8 mouse cellular contexts compared by ENCODE assay signal in the genomic region with DNA sequence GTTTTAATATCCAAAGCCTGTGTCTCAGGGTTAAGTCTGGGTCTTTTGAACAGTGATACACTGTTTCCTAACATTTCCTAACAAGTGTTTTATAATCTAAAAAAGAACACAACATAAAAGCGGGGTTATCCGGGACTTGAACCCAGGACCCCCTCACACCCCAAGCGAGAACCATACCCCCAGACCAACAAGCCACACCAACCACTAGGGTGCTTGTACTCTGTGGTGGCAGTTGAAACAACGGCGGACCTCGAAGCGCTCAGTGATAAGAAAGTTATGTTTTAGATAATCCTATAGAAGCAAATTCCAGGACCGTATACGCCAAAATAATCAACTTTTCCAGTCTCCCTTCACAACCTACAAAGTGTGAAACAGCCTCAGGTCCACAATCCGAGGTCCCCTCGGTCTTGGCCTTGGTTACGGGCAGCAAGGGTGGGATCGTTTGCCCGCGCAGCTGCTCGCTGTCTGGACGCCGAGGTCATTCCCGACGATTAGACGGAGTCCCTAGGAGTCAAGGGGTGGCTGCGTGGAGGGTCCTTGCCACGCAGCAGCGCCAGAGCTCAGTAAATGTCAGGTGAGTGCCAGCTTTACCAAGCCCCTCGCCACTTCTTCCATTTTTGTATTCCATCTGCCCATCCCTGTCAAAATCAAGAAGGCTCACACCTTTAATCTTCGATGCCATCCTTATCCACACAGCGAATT. TPM values are rescaled to one million over a fixed set of nuclear protein-coding genes. Genes with fewer than 3 reads are reported as not detected.
DNase-seq lines count a peak whose midpoint lies in the region; ATAC-seq and TF ChIP-seq lines count a peak whose summit lies in the region.

No protein-coding gene starts in this region.

- WGBS in forebrain, postnatal 0 days = 4% methylated on average over 27 of the region's 27 CpGs
- 3% methylated on average over 27 of the region's 27 CpGs for WGBS in midbrain, embryonic 10.5 days

- no peak for TF ChIP-seq CTCF in ES-Bruce4 (IDR thresholded peaks at IDR 0.05; ENCODE audit: low read depth, low read length)
- no peak for TF ChIP-seq CTCF in forebrain, postnatal 0 days (IDR thresholded peaks at IDR 0.05; ENCODE audit: low read depth)

- H3K4me3 ChIP-seq in ES-Bruce4 (ENCODE audit: low read depth, low read length) = peak overlapping the region; percentile 58
- H3K4me3 ChIP-seq in forebrain, postnatal 0 days (ENCODE audit: low read depth, low read length) = peak overlapping the region; percentile 38
- H3K4me3 ChIP-seq in midbrain, embryonic 10.5 days = peak overlapping the region; percentile 51

- H3K27ac ChIP-seq in ES-Bruce4 (ENCODE audit: insufficient read depth, low read length) = no peak overlapping the region
- no peak overlapping the region for H3K27ac ChIP-seq in forebrain, postnatal 0 days (ENCODE audit: low read depth, low read length)
- no peak overlapping the region for H3K27ac ChIP-seq in midbrain, embryonic 10.5 days (replicated peaks)

- no peaks in the 10 kb centered on the region for H3K27me3 ChIP-seq in ES-Bruce4 (ENCODE audit: control insufficient read depth, insufficient read depth, low read length, poor library complexity, severe bottlenecking)
- H3K27me3 ChIP-seq in forebrain, postnatal 0 days (ENCODE audit: insufficient read depth, low read length) = peaks cover 35% of the 10 kb centered on the region
- peaks cover 65% of the 10 kb centered on the region for H3K27me3 ChIP-seq in midbrain, embryonic 10.5 days (ENCODE audit: low read depth, poor library complexity, severe bottlenecking)

- no peaks in the 10 kb centered on the region for H3K9me3 ChIP-seq in ES-Bruce4 (replicated peaks; ENCODE audit: control insufficient read depth, insufficient read depth, low read length, poor library complexity, severe bottlenecking)
- H3K9me3 ChIP-seq in forebrain, postnatal 0 days (ENCODE audit: low read length) = no peaks in the 10 kb centered on the region
- H3K9me3 ChIP-seq in midbrain, embryonic 10.5 days (replicated peaks) = no peaks in the 10 kb centered on the region

- H3K9ac ChIP-seq in ES-Bruce4 (ENCODE audit: low read depth, poor library complexity, severe bottlenecking) = peak overlapping the region; percentile 44
- H3K9ac ChIP-seq in forebrain, postnatal 0 days = 0 out of 2 replicates have a peak overlapping the region, but pooled peaks have one; percentile 10

- no peak for ATAC-seq in forebrain, postnatal 0 days
- ATAC-seq in cerebellum, adult (ENCODE audit: insufficient number of reproducible peaks, low FRiP score, low TSS enrichment) = no peak

- peak overlapping the region; percentile 55 for H3K4me2 ChIP-seq in forebrain, postnatal 0 days (ENCODE audit: low read depth)

- peak; percentile 76 for DNase-seq in heart, adult 11 months
- no peak for DNase-seq in heart, adult 18-20 months
- DNase-seq in forebrain, postnatal 0 days = no peak
- DNase-seq in midbrain, embryonic 10.5 days (ENCODE audit: low spot score) = peak; percentile 52
- DNase-seq in adrenal gland, postnatal 36 days = no peak
- no peak for DNase-seq in adrenal gland, adult 2 months

- no peak for TF ChIP-seq EP300 in ES-Bruce4 (IDR thresholded peaks at IDR 0.05; ENCODE audit: insufficient read depth, low read depth, low read length)

- no peaks in the 10 kb centered on the region for H3K36me3 ChIP-seq in ES-Bruce4 (ENCODE audit: control insufficient read depth, insufficient read depth, low read length, poor library complexity, severe bottlenecking)
- no peaks in the 10 kb centered on the region for H3K36me3 ChIP-seq in forebrain, postnatal 0 days (ENCODE audit: insufficient read depth)
- no peaks in the 10 kb centered on the region for H3K36me3 ChIP-seq in midbrain, embryonic 10.5 days

- no peak for TF ChIP-seq POLR2A in ES-Bruce4 (IDR thresholded peaks at IDR 0.05; ENCODE audit: insufficient read depth, low read length)

- H3K4me1 ChIP-seq in ES-Bruce4 (ENCODE audit: control insufficient read depth, insufficient read depth, low read length) = peaks cover 4% of the 10 kb centered on the region
- 0 out of 2 replicates have a peak, but pooled peaks cover 4% of the 10 kb centered on the region for H3K4me1 ChIP-seq in forebrain, postnatal 0 days (ENCODE audit: insufficient read depth)
- peaks cover 40% of the 10 kb centered on the region for H3K4me1 ChIP-seq in midbrain, embryonic 10.5 days

RNA-seq across cellular contexts. Expression of a gene that starts 26.3 kb away (rescaled TPM):
- 1 to 10 TPM; 6.2 to 7.3 TPM for total RNA-seq in heart, adult 18-20 months (2021)
- polyA plus RNA-seq in ES-Bruce4 (2011; ENCODE audit: insufficient read depth, insufficient read length, low read depth, missing spikeins) = 4.2 and 4.9 TPM in 2 replicates
- total RNA-seq in forebrain, postnatal 0 days (2014; rRNA removed) = 16.9 and 18.8 TPM in 2 replicates
- 10.7 and 10.9 TPM in 2 replicates for polyA plus RNA-seq in forebrain, postnatal 0 days (2015; fragmentation: Nextera tagmentation; extraction: Ambion mirVana)
- polyA plus RNA-seq in midbrain, embryonic 10.5 days (2016; fragmentation: Nextera tagmentation; extraction: Ambion mirVana) = 27.5 and 28.7 TPM in 2 replicates
- 10 to 100 TPM; 10.3 to 12.1 TPM for total RNA-seq in adrenal gland, postnatal 36 days (2021)
- 10 to 100 TPM; 11.0 to 11.6 TPM for total RNA-seq in adrenal gland, adult 2 months (2021)
- polyA plus RNA-seq in adrenal gland, adult 2 months (2012; rRNA removed) = 25.5 and 28.1 TPM in 2 replicates

RNA-seq across cellular contexts. Expression of a gene that starts 58.2 kb away (rescaled TPM):
- not detected for total RNA-seq in heart, adult 18-20 months (2021)
- polyA plus RNA-seq in ES-Bruce4 (2011; ENCODE audit: insufficient read depth, insufficient read length, low read depth, missing spikeins) = not detected in 2 replicates
- total RNA-seq in forebrain, postnatal 0 days (2014; rRNA removed) = not detected in 2 replicates
- not detected in 2 replicates for polyA plus RNA-seq in forebrain, postnatal 0 days (2015; fragmentation: Nextera tagmentation; extraction: Ambion mirVana)
- not detected in 2 replicates for polyA plus RNA-seq in midbrain, embryonic 10.5 days (2016; fragmentation: Nextera tagmentation; extraction: Ambion mirVana)
- not detected for total RNA-seq in adrenal gland, postnatal 36 days (2021)
- total RNA-seq in adrenal gland, adult 2 months (2021) = not detected
- not detected in 2 replicates for polyA plus RNA-seq in adrenal gland, adult 2 months (2012; rRNA removed)

Comparison
In these comparisons a context has a peak if more than half of its experiments do, and no peak if none do; other contexts are left out.
1. DNase-seq: peak in heart, adult 11 months (single experiment) and midbrain, embryonic 10.5 days (single experiment); none in heart, adult 18-20 months (0 of 2), forebrain, postnatal 0 days (single experiment), adrenal gland, postnatal 36 days (0 of 2) and adrenal gland, adult 2 months (single experiment).
2. Peak in every context shown above with its lines, with median percentiles within 50 percentile points of each other: H3K4me3 ChIP-seq.